Mouse (Mus musculus): ENCODE measurements around the gene Zzef1.

DNA sequence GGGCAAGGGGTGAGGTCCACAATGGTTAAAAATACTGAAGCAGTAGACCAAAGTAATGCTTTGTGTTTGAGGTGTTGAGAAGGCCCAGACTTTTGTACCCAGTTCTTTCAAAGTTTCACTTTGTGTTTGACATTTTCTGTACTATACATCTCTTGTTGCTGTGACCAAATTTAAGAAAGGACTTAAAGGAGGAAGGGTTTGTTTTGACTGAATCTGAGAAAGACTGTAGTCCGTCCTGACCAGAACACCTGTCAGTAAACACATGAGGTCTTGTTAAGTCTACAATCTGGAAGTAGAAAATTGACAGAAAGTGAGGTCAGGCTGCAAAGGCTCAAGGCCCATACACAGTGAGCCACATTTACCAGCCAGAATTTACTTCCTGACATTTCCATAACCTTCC is 20.8 kb downstream of the Zzef1 start:
- no peak for TF ChIP-seq CTCF (IDR thresholded peaks at IDR 0.05; ENCODE audit: control insufficient read depth, insufficient read depth, low read length)
- TF ChIP-seq POLR2A (IDR thresholded peaks at IDR 0.05; ENCODE audit: borderline replicate concordance, control insufficient read depth, low read depth, low read length): no peak

Measured in bone marrow, adult 2 months (tissue).